In the genomic region with DNA sequence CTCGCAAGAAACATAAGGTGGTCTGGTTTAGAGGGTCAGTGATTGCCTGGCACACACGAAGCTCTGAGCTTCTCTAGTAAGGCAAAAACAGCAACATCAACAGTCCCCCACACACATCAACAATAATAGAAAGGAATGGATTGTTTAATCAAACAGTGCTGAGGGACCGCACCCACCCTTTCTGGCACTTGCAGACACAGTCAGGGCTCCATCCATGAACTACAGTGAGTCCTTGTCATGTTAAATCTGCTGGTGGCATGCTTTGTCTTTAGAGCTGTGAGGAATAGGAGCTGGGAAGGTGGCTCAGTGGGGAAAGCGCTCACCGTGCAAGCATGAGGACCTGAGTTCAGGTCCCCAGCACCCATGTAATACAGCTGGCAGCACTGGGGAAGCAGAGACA, we compare ENCODE assay signal across 16 mouse cellular contexts.
"Had no signal": no experiment of that assay in that cellular context is flagged by ENCODE, and none has a peak within 500 bp of the region (broad histone marks: within the 10 kb centered on the region; RNA-seq: fewer than 3 reads in every experiment).

No protein-coding gene starts in this region.

- H3K4me1 ChIP-seq: neural tube, embryonic 12.5 days; neural tube, embryonic 15.5 days; stomach, embryonic 15.5 days had no signal

- DNase-seq: retina, postnatal 1 day; right cerebral cortex, postnatal 14 days; right cerebral cortex, postnatal 25 days; right cerebral cortex, postnatal 4 days; spleen, adult 18-20 months; thymus, adult 18-20 months; thymus, adult 2 months; thymus, postnatal 14 days; thymus, postnatal 25 days; thymus, postnatal 36 days; thymus, postnatal 4 days had no signal

- H3K9me3 ChIP-seq: neural tube, embryonic 12.5 days; neural tube, embryonic 13.5 days; neural tube, embryonic 15.5 days; stomach, embryonic 15.5 days had no signal

- H3K27ac ChIP-seq: neural tube, embryonic 12.5 days; neural tube, embryonic 13.5 days; neural tube, embryonic 15.5 days; stomach, embryonic 15.5 days; stomach, postnatal 0 days had no signal

- H3K36me3 ChIP-seq: neural tube, embryonic 12.5 days; neural tube, embryonic 13.5 days; neural tube, embryonic 15.5 days; stomach, embryonic 15.5 days had no signal

- H3K4me3 ChIP-seq: neural tube, embryonic 12.5 days; neural tube, embryonic 13.5 days; neural tube, embryonic 15.5 days; stomach, embryonic 15.5 days had no signal

- H3K27me3 ChIP-seq: neural tube, embryonic 12.5 days; neural tube, embryonic 13.5 days; neural tube, embryonic 15.5 days; stomach, embryonic 15.5 days had no signal
